Mouse (Mus musculus): Measurements from ENCODE around the gene Grk6.
"Not testable (repeated sequence)": the region's sequence is repeated elsewhere in the genome, so short reads cannot be mapped to it uniquely, and the experiment has no call there.

Grk6 gene

GRCm38 (mm10) chr13:55426613-55427012 lies 18.3 kb upstream of the Grk6 start, which contains the start of gene F12:
TSS of gene F12 (minus strand) at chr13:55426793.
- no peak for DNase-seq (ENCODE audit: low read depth, low spot score)

- no peak for DNase-seq (ENCODE audit: low read depth, low spot score)
Observed at GRCm38 (mm10) chr13:55429226-55429888, 15.5 kb upstream of the Grk6 start.

- DNase-seq (ENCODE audit: low read depth, low spot score) = no peak
Observed at GRCm38 (mm10) chr13:55430566-55430965, 14.3 kb upstream of the Grk6 start.

GRCm38 (mm10) chr13:55431889-55432685 lies 12.8 kb upstream of the Grk6 start:
- peak; percentile 89 for DNase-seq (ENCODE audit: low read depth, low spot score)

GRCm38 (mm10) chr13:55437111-55437629 lies 7.7 kb upstream of the Grk6 start:
- DNase-seq (ENCODE audit: low read depth, low spot score) = not testable (repeated sequence)

GRCm38 (mm10) chr13:55443799-55444285 lies 1.0 kb upstream of the Grk6 start:
- DNase-seq (ENCODE audit: low read depth, low spot score) = peak; percentile 91

GRCm38 (mm10) chr13:55444286-55444936 lies 461 bp upstream of the Grk6 start:
- peak; percentile 93 for DNase-seq (ENCODE audit: low read depth, low spot score)

- peak; percentile 68 for DNase-seq (ENCODE audit: low read depth, low spot score)
Observed at GRCm38 (mm10) chr13:55445361-55446091, 654 bp downstream of the Grk6 start.

GRCm38 (mm10) chr13:55446483-55447105 lies 1.7 kb downstream of the Grk6 start:
- DNase-seq (ENCODE audit: low read depth, low spot score) = peak; percentile 29

GRCm38 (mm10) chr13:55447543-55447943 lies 2.7 kb downstream of the Grk6 start:
- peak; percentile 79 for DNase-seq (ENCODE audit: low read depth, low spot score)

GRCm38 (mm10) chr13:55448131-55448530 lies 3.3 kb downstream of the Grk6 start:
- DNase-seq (ENCODE audit: low read depth, low spot score) = peak; percentile 36

- DNase-seq (ENCODE audit: low read depth, low spot score) = peak; percentile 43
Observed at GRCm38 (mm10) chr13:55449205-55449604, 4.3 kb downstream of the Grk6 start.

GRCm38 (mm10) chr13:55449679-55450441 lies 5.0 kb downstream of the Grk6 start:
- peak; percentile 73 for DNase-seq (ENCODE audit: low read depth, low spot score)

- no peak for DNase-seq (ENCODE audit: low read depth, low spot score)
Observed at GRCm38 (mm10) chr13:55450511-55450980, 5.7 kb downstream of the Grk6 start.

- DNase-seq (ENCODE audit: low read depth, low spot score) = no peak
Observed at GRCm38 (mm10) chr13:55451296-55451695, 6.4 kb downstream of the Grk6 start.

- DNase-seq (ENCODE audit: low read depth, low spot score) = no peak
Observed at GRCm38 (mm10) chr13:55451785-55452549, 7.1 kb downstream of the Grk6 start.

- DNase-seq (ENCODE audit: low read depth, low spot score) = no peak
Observed at GRCm38 (mm10) chr13:55462965-55463364, 18.1 kb downstream of the Grk6 start.

GRCm38 (mm10) chr13:55463399-55464026 lies 18.6 kb downstream of the Grk6 start:
- no peak for DNase-seq (ENCODE audit: low read depth, low spot score)
